Mouse (Mus musculus) C2C12 (cell line): ENCODE results near the gene Tom1l1. TPM values are rescaled to one million over a fixed set of nuclear protein-coding genes. Genes with fewer than 3 reads are reported as not detected.
"Not testable (repeated sequence)": the region's sequence is repeated elsewhere in the genome, so short reads cannot be mapped to it uniquely, and the experiment has no call there.

ENCODE experiments used
- H3K27me3 ChIP-seq: one replicate; pipeline ENCODE4 v1.6.1; 2011; ENCODE audit not compliant: control insufficient read depth, insufficient read depth, insufficient read length
- H3K36me3 ChIP-seq: one replicate; pipeline ENCODE4 v1.6.1; 2011; ENCODE audit not compliant: control insufficient read depth, insufficient read depth
- H3K4me3 ChIP-seq: one replicate; pipeline ENCODE4 v1.5.1; 2011; ENCODE audit warnings: mild to moderate bottlenecking, control low read depth; ENCODE audit not compliant: poor library complexity, insufficient read depth, severe bottlenecking
- H3K79me2 ChIP-seq: one replicate; pipeline ENCODE4 v1.6.1; 2011; ENCODE audit not compliant: control insufficient read depth, insufficient read depth
- H3K79me3 ChIP-seq: one replicate; pipeline ENCODE4 v1.6.1; 2011; ENCODE audit warnings: low read depth, control low read depth
- H3ac ChIP-seq: one replicate; pipeline ENCODE3; 2011; ENCODE audit warnings: low read depth; ENCODE audit not compliant: control insufficient read depth, insufficient read length
- CEBPB ChIP-seq: IDR thresholded peaks from one replicate; pipeline ENCODE4 v1.6.1; 2011; ENCODE audit warnings: low read depth, mild to moderate bottlenecking, control low read depth, moderate library complexity
- CTCF ChIP-seq: IDR thresholded peaks from one replicate; pipeline ENCODE4 v1.5.1; 2011; ENCODE audit not compliant: control insufficient read depth, insufficient read depth, insufficient read length
- FOSL1 ChIP-seq: IDR thresholded peaks from one replicate; pipeline ENCODE4 v1.8.0; 2011; ENCODE audit warnings: mild to moderate bottlenecking, low read length; ENCODE audit not compliant: poor library complexity, insufficient read depth, severe bottlenecking
- MAX ChIP-seq: IDR thresholded peaks from one replicate; pipeline ENCODE4 v1.6.1; 2011; ENCODE audit warnings: mild to moderate bottlenecking, control low read depth
- MYOD1 ChIP-seq: IDR thresholded peaks from one replicate; pipeline ENCODE4 v1.6.1; 2011; ENCODE audit warnings: low read depth; ENCODE audit not compliant: control insufficient read depth, insufficient read length
- MYOG ChIP-seq: IDR thresholded peaks from one replicate; pipeline ENCODE4 v1.6.1; 2011; ENCODE audit not compliant: control insufficient read depth, insufficient read length; ENCODE audit errors: extremely low read depth
- USF1 ChIP-seq: IDR thresholded peaks from one replicate; pipeline ENCODE4 v1.6.1; 2011; ENCODE audit warnings: low read depth, mild to moderate bottlenecking, control low read depth, moderate library complexity
- polyA plus RNA-seq: library from polyadenylated mRNA; unstranded; fragments of >200 nt; fragmentation: generic; extraction: Trizol; gene quantifications from one replicate; pipeline ENCODE4 v1.2.1, GENCODE M21; 2012; ENCODE audit warnings: missing spikeins

The Tom1l1 gene
- polyA plus RNA-seq, 1 experiment, result 1.0 TPM

DNA sequence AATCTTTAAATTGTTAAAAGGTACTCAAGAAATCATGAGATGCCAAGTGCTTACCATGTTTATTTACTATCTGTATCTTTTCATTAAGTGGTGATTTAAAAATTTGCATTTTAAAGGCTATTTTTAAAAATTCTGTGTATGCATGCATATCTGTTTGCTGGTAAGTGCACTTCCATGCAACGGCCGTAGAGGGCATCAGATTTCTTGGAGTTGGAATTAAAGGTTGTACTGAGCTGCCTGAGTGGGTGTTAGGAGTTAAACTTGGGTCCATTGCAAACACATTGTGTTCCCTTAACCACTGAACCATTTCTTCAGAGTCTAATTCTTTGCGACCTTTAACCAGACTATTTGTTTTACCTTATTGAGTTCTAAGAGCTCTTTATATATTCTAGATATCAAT lies 29.6 kb upstream of the Tom1l1 start:
- Histone ChIP-seq H3K79me3 (no peaks in the 10 kb centered on the region), H3K79me2 (no peaks in the 10 kb centered on the region), H3K4me3 (no peak overlapping the region), H3K36me3 (no peaks in the 10 kb centered on the region), H3ac (no peak overlapping the region), H3K27me3 (no peaks in the 10 kb centered on the region)
- no peak for TF ChIP-seq USF1
- no peak for TF ChIP-seq CTCF

- TF ChIP-seq MAX, result no peak
- TF ChIP-seq FOSL1, result no peak
- TF ChIP-seq MYOD1, result no peak
- no peak for TF ChIP-seq CEBPB
- TF ChIP-seq USF1, result no peak
- H3ac ChIP-seq, result no peak overlapping the region
Observed at GRCm38 (mm10) chr11:90711596-90711995, 23.4 kb upstream of the Tom1l1 start.

GRCm38 (mm10) chr11:90707134-90707533 lies 19.0 kb upstream of the Tom1l1 start:
- H3ac ChIP-seq, H3K4me3 ChIP-seq, H3K36me3 ChIP-seq, H3K27me3 ChIP-seq, H3K79me2 ChIP-seq, H3K79me3 ChIP-seq: not testable (repeated sequence)

More at GRCm38 (mm10) chr11:90711596-90711995, 23.4 kb upstream of the Tom1l1 start:
- Histone ChIP-seq H3K4me3 (no peak overlapping the region), H3K27me3 (no peaks in the 10 kb centered on the region), H3K36me3 (no peaks in the 10 kb centered on the region), H3K79me2 (no peaks in the 10 kb centered on the region), H3K79me3 (no peaks in the 10 kb centered on the region)

- Histone ChIP-seq H3K4me3 (no peak overlapping the region), H3K79me2 (no peaks in the 10 kb centered on the region)
Observed at GRCm38 (mm10) chr11:90697480-90698240, 9.5 kb upstream of the Tom1l1 start.

GRCm38 (mm10) chr11:90695811-90696210 lies 7.6 kb upstream of the Tom1l1 start:
- H3K27me3 ChIP-seq, result peaks cover 4% of the 10 kb centered on the region
- H3K79me3 ChIP-seq, result no peaks in the 10 kb centered on the region
- no peaks in the 10 kb centered on the region for H3K36me3 ChIP-seq
- H3ac ChIP-seq, result no peak overlapping the region
- TF ChIP-seq CTCF, result no peak
- TF ChIP-seq USF1, result no peak
- no peak for TF ChIP-seq MYOG
- TF ChIP-seq MYOD1, result no peak
- no peak for TF ChIP-seq MAX
- no peak for TF ChIP-seq CEBPB
- TF ChIP-seq FOSL1, result no peak
- no peak overlapping the region for H3K4me3 ChIP-seq
- H3K79me2 ChIP-seq, result no peaks in the 10 kb centered on the region

More at GRCm38 (mm10) chr11:90697480-90698240, 9.5 kb upstream of the Tom1l1 start:
- Histone ChIP-seq H3K79me3 (no peaks in the 10 kb centered on the region), H3K36me3 (no peaks in the 10 kb centered on the region), H3K27me3 (peaks cover 4% of the 10 kb centered on the region), H3ac (no peak overlapping the region)
- TF ChIP-seq CTCF (peak; percentile 37), MYOD1 (no peak)

DNA sequence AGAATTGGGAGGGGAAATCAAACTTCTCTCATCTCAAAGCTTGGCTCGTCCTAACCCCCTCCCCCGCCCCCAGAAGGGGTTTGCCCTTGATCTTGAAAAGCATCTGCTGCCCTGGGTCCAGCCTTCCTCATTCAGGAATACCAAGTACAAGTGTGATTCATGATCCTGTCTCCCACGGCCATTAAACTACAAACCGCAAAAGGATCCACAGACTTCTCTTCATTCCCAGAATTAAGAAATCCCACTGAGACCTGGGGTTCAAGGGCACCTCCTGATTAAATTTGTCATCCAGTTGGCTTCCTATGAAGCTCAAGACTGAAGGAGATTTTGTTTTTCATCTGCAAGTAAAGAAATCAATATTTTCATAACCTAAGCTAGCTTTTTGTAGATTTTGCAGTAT lies 6.0 kb upstream of the Tom1l1 start:
- Histone ChIP-seq H3ac (no peak overlapping the region), H3K36me3 (no peaks in the 10 kb centered on the region), H3K27me3 (peaks cover 4% of the 10 kb centered on the region), H3K79me3 (no peaks in the 10 kb centered on the region), H3K4me3 (no peak overlapping the region), H3K79me2 (no peaks in the 10 kb centered on the region)
- TF ChIP-seq CEBPB, result no peak
- no peak for TF ChIP-seq MYOD1
- TF ChIP-seq USF1, result no peak

- no peak overlapping the region for H3K4me3 ChIP-seq
- H3ac ChIP-seq, result no peak overlapping the region
- no peaks in the 10 kb centered on the region for H3K79me3 ChIP-seq
- H3K27me3 ChIP-seq, result no peaks in the 10 kb centered on the region
- no peaks in the 10 kb centered on the region for H3K79me2 ChIP-seq
- TF ChIP-seq USF1, result no peak
- TF ChIP-seq CEBPB, result no peak
- TF ChIP-seq CTCF, result no peak
- TF ChIP-seq MYOG, result no peak
- no peak for TF ChIP-seq FOSL1
- TF ChIP-seq MAX, result no peak
- TF ChIP-seq MYOD1, result no peak
- no peaks in the 10 kb centered on the region for H3K36me3 ChIP-seq
Observed at GRCm38 (mm10) chr11:90690361-90690760, 2.2 kb upstream of the Tom1l1 start.
